Mouse (Mus musculus): ENCODE measurements around the gene Tgfbr3. TPM values are rescaled to one million over a fixed set of nuclear protein-coding genes. Genes with fewer than 3 reads are reported as not detected.
A peak's percentile ranks its signal among the peaks of the same experiment; 100 is the strongest.

Gene Tgfbr3
- total RNA-seq, 2 experiments from 2014 or later: 20.5 to 22.9 TPM

GRCm38 (mm10) chr5:107167373-107167772 lies 122.1 kb downstream of the Tgfbr3 start:
- peak overlapping the region; percentile 66 for H3K4me3 ChIP-seq
- no peak for DNase-seq
- H3K27ac ChIP-seq: peak overlapping the region; percentile 84
- TF ChIP-seq CTCF (IDR thresholded peaks at IDR 0.05): no peak
- intact Hi-C loops (cut with DNase I): loop anchor here (5.0 to 10.0 kb wide), 3 partner anchors 40 to 173 kb away; partner anchors contain the start of gene Tgfbr3

- peak; percentile 58 for DNase-seq
- intact Hi-C loops (cut with DNase I): loop anchor here (5.0 to 10.0 kb wide), 3 partner anchors 40 to 172 kb away; partner anchors contain the start of gene Tgfbr3
- Histone ChIP-seq H3K4me3 (peak overlapping the region; percentile 66), H3K27ac (peak overlapping the region; percentile 84)
- TF ChIP-seq CTCF (IDR thresholded peaks at IDR 0.05): no peak
Observed at GRCm38 (mm10) chr5:107166659-107167370, 122.6 kb downstream of the Tgfbr3 start.

GRCm38 (mm10) chr5:107165734-107166133 lies 123.7 kb downstream of the Tgfbr3 start:
- Histone ChIP-seq H3K4me3 (no peak overlapping the region), H3K27ac (peak overlapping the region; percentile 84)
- intact Hi-C loops (cut with DNase I): loop anchor here (5.0 to 10.0 kb wide), 3 partner anchors 38 to 171 kb away; partner anchors contain the start of gene Tgfbr3
- no peak for DNase-seq
- TF ChIP-seq CTCF (IDR thresholded peaks at IDR 0.05): no peak

GRCm38 (mm10) chr5:107165271-107165670 lies 124.2 kb downstream of the Tgfbr3 start:
- no peak overlapping the region for H3K4me3 ChIP-seq
- H3K27ac ChIP-seq: peak overlapping the region; percentile 84
- DNase-seq: no peak
- no peak for TF ChIP-seq CTCF (IDR thresholded peaks at IDR 0.05)
- intact Hi-C loops (cut with DNase I): loop anchor here (5.0 to 10.0 kb wide), 3 partner anchors 38 to 170 kb away; partner anchors contain the start of gene Tgfbr3

GRCm38 (mm10) chr5:107164856-107165255 lies 124.6 kb downstream of the Tgfbr3 start:
- no peak overlapping the region for H3K4me3 ChIP-seq
- peak overlapping the region; percentile 84 for H3K27ac ChIP-seq
- intact Hi-C loops (cut with DNase I): loop anchor here (5.0 to 10.0 kb wide), 3 partner anchors 38 to 170 kb away; partner anchors contain the start of gene Tgfbr3
- no peak for TF ChIP-seq CTCF (IDR thresholded peaks at IDR 0.05)
- DNase-seq: no peak

- intact Hi-C loops (cut with DNase I): loop anchor here (10.0 kb wide), 1 partner anchor 169 kb away; no protein-coding TSS in a partner anchor
Observed at GRCm38 (mm10) chr5:107164146-107164545, 125.3 kb downstream of the Tgfbr3 start.

GRCm38 (mm10) chr5:107163336-107163735 lies 126.1 kb downstream of the Tgfbr3 start:
- Histone ChIP-seq H3K4me3 (no peak overlapping the region), H3K27ac (0 out of 2 replicates have a peak overlapping the region, but pooled peaks have one; percentile 20)
- no peak for DNase-seq
- intact Hi-C loops (cut with DNase I): loop anchor here (10.0 kb wide), 1 partner anchor 169 kb away; no protein-coding TSS in a partner anchor
- TF ChIP-seq CTCF (IDR thresholded peaks at IDR 0.05): no peak

More at GRCm38 (mm10) chr5:107164146-107164545, 125.3 kb downstream of the Tgfbr3 start:
- no peak overlapping the region for H3K4me3 ChIP-seq
- TF ChIP-seq CTCF (IDR thresholded peaks at IDR 0.05): no peak
- H3K27ac ChIP-seq: peak overlapping the region; percentile 84
- no peak for DNase-seq

- H3K27ac ChIP-seq: peak overlapping the region; percentile 78
- intact Hi-C loops (cut with DNase I): loop anchor here (10.0 kb wide), 1 partner anchor 168 kb away; no protein-coding TSS in a partner anchor
Observed at GRCm38 (mm10) chr5:107162812-107163211, 126.6 kb downstream of the Tgfbr3 start.

GRCm38 (mm10) chr5:107162319-107162718 lies 127.1 kb downstream of the Tgfbr3 start:
- no peak for DNase-seq
- H3K27ac ChIP-seq: peak overlapping the region; percentile 78
- intact Hi-C loops (cut with DNase I): loop anchor here (10.0 kb wide), 1 partner anchor 168 kb away; no protein-coding TSS in a partner anchor
- no peak for TF ChIP-seq CTCF (IDR thresholded peaks at IDR 0.05)
- no peak overlapping the region for H3K4me3 ChIP-seq

More at GRCm38 (mm10) chr5:107162812-107163211, 126.6 kb downstream of the Tgfbr3 start:
- no peak overlapping the region for H3K4me3 ChIP-seq
- no peak for DNase-seq
- TF ChIP-seq CTCF (IDR thresholded peaks at IDR 0.05): no peak

GRCm38 (mm10) chr5:107159914-107160890 lies 129.2 kb downstream of the Tgfbr3 start:
- no peak for DNase-seq
- peak overlapping the region; percentile 79 for H3K27ac ChIP-seq
- 0 out of 2 replicates have a peak overlapping the region, but pooled peaks have one; percentile 18 for H3K4me3 ChIP-seq
- no peak for TF ChIP-seq CTCF (IDR thresholded peaks at IDR 0.05)
- intact Hi-C loops (cut with DNase I): loop anchor here (10.0 kb wide), 1 partner anchor 165 kb away; no protein-coding TSS in a partner anchor

- intact Hi-C loops (cut with DNase I): no loop called here
- TF ChIP-seq CTCF (IDR thresholded peaks at IDR 0.05): no peak
- peak overlapping the region; percentile 79 for H3K27ac ChIP-seq
- DNase-seq: no peak
- no peak overlapping the region for H3K4me3 ChIP-seq
Observed at GRCm38 (mm10) chr5:107158531-107159178, 130.8 kb downstream of the Tgfbr3 start.
